Mouse (Mus musculus): ENCODE results near the gene Eif4enif1.

DNA sequence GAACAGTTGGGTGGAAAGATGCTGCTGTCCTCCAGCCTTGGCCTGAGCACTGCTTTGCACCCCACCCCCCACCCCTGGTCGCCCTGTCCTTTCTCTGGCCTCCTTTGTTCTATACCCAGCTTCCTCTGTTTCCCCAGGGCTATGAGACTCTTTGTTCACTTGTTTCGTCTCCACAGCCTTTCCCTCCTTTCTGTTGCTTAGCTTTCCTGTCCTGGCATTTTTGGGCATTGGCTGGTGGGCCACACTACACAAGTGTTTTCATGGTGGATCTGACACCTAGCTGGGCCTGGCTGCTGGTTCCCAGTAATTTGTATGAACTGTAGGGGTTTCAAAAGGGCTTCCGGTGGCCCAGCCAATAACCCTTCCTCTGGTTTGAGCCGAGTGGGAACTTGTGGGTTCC is 91.2 kb downstream of the Eif4enif1 start:
- no peak for TF ChIP-seq POLR2A (IDR thresholded peaks at IDR 0.05; ENCODE audit: extremely low read depth, insufficient read depth, low read length)
- TF ChIP-seq CTCF (IDR thresholded peaks at IDR 0.05; ENCODE audit: low read depth, low read length): no peak
